Mouse (Mus musculus) bone marrow macrophage, adult 2 months (primary cell): ENCODE data around the gene Gm4969.

Experiments
- CTCF ChIP-seq: IDR thresholded peaks from 2 replicates; pipeline ENCODE4 v1.5.1; 2012; ENCODE audit warnings: low read depth, mild to moderate bottlenecking, low read length, moderate library complexity
- POLR2A ChIP-seq: IDR thresholded peaks from 2 replicates; pipeline ENCODE4 v1.6.1; 2012; ENCODE audit warnings: mild to moderate bottlenecking, low read depth, low read length, borderline replicate concordance

DNA sequence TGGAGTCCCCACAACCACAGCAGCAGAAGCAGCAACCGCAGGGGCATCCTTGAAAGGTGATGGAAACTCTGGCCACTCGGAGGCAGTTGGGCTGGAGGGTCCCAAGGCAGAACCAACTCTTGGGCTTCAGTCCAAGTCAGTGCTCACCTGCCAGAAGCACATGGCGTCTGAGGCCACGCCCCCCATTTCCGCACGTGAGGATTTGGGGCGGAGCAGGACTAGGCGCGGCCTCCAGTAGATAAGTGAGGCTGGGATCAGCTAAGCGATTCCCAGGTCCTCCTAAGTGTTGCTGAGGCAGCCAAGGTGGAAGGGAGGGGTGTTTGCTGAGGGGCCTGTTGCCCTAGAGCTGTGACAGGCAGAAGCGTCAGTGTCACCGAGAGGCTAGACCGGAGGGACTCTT is 46.8 kb upstream of the Gm4969 start:
- no peak for TF ChIP-seq CTCF
- TF ChIP-seq POLR2A, result no peak
